ENCODE assay signal across 8 mouse cellular contexts in the genomic region with DNA sequence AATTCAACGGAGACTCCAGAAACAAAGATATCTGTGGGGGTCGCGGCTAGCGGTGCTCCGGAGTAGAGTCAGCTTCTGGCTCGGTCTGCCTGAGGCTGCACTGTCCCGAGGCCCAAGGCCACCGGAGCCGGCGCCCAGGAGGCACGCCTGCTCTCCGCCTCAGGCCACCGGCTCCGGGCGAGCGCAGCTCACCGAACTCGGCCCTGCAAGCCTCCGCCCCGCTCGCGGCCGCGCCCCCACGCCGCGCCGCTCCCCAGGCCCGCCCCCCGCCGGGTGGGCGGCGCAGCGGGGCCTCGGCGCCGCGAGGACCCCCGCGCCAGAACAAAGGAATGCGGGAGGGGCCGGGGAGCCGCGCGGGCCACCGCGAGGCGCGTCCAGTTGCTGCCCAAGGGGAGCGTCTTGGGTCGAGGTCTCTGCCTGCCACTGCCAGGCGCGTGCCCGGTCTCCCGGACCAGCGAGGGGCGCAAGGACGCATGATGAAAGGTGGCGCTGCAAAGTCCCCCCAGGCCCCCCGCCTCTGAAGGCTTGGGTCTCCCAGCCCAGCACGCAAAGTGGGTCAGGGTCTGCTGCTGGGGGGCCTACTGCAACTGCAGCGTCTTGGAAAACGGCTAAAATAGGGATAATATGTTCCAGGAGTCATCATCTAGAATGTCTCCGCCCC. TPM values are rescaled to one million over a fixed set of nuclear protein-coding genes. Genes with fewer than 3 reads are reported as not detected.
DNase-seq lines count a peak whose midpoint lies in the region; ATAC-seq and TF ChIP-seq lines count a peak whose summit lies in the region.

No protein-coding gene starts in this region.

- DNase-seq in left cerebral cortex, postnatal 36 days (ENCODE audit: low spot score in 2 of 2), result peak; percentile 35 to 63
- DNase-seq in left cerebral cortex, adult 11 months (ENCODE audit: low spot score), result no peak
- peak; percentile 65 to 71 for DNase-seq in cerebellum, postnatal 10 days
- peak; percentile 52 for DNase-seq in gastrocnemius, postnatal 14 days
- DNase-seq in lung, adult 2 months, result peak; percentile 46
- DNase-seq in ovary, postnatal 36 days (ENCODE audit: low spot score), result peak; percentile 68
- DNase-seq in spleen, postnatal 4 days (ENCODE audit: low spot score in 2 of 2), result no peak

- H3K9ac ChIP-seq in intestine, postnatal 0 days (ENCODE audit: low read depth, low read length), result peak overlapping the region; percentile 45

- ATAC-seq in intestine, postnatal 0 days, result no peak

- no peak for TF ChIP-seq POLR2A in lung, adult 2 months (IDR thresholded peaks at IDR 0.05; ENCODE audit: borderline replicate concordance, extremely low read depth, low read depth, low read length)

- peak overlapping the region; percentile 15 for H3K27ac ChIP-seq in intestine, postnatal 0 days (ENCODE audit: low read depth, low read length)

- peak overlapping the region; percentile 98 for H3K4me2 ChIP-seq in intestine, postnatal 0 days (replicated peaks; ENCODE audit: low read depth)

- TF ChIP-seq CTCF in intestine, postnatal 0 days (IDR thresholded peaks at IDR 0.05; ENCODE audit: low read depth), result no peak
- TF ChIP-seq CTCF in lung, adult 2 months (IDR thresholded peaks at IDR 0.05; ENCODE audit: insufficient read depth, low read length), result no peak

- under 1% methylated on average over 64 of the region's 64 CpGs for WGBS in intestine, postnatal 0 days
- 2% methylated on average over 63 of the region's 64 CpGs for WGBS in lung, adult 2 months

- no peaks in the 10 kb centered on the region for H3K36me3 ChIP-seq in intestine, postnatal 0 days (ENCODE audit: control insufficient read depth, insufficient read depth)

- H3K4me3 ChIP-seq in intestine, postnatal 0 days (ENCODE audit: low read depth, low read length), result peak overlapping the region; percentile 97
- H3K4me3 ChIP-seq in lung, adult 2 months (replicated peaks; ENCODE audit: extremely low read depth, low read depth, low read length), result peak overlapping the region; percentile 18

- no peaks in the 10 kb centered on the region for H3K27me3 ChIP-seq in intestine, postnatal 0 days (replicated peaks; ENCODE audit: control insufficient read depth, insufficient read depth, low read length)

- H3K4me1 ChIP-seq in intestine, postnatal 0 days (replicated peaks; ENCODE audit: control insufficient read depth, insufficient read depth, low read length), result peaks cover 26% of the 10 kb centered on the region; the same call in 1 of the 2 replicates
- H3K4me1 ChIP-seq in lung, adult 2 months (ENCODE audit: control insufficient read depth, insufficient read depth, low read length), result peaks cover 6% of the 10 kb centered on the region; the same call in 1 of the 2 replicates

- no peaks in the 10 kb centered on the region for H3K9me3 ChIP-seq in intestine, postnatal 0 days (ENCODE audit: control insufficient read depth)

- intact Hi-C loops in left cerebral cortex, postnatal 36 days (cut with DNase I), result no loop called here
- intact Hi-C loops in gastrocnemius, postnatal 14 days (cut with DNase I; ENCODE audit: low total_unique reads), result no loop called here

RNA-seq across cellular contexts. Expression of gene Nfil3, which starts 2.4 kb away (rescaled TPM):
- 10 to 100 TPM; 13.3 to 15.5 TPM for total RNA-seq in left cerebral cortex, postnatal 36 days (2021)
- total RNA-seq in gastrocnemius, postnatal 14 days (2021), result 10 to 100 TPM; 15.7 to 39.9 TPM
- 15.6 and 15.8 TPM in 2 replicates for polyA plus RNA-seq in intestine, postnatal 0 days (2015; fragmentation: Nextera tagmentation; extraction: Ambion mirVana)
- 2.6 and 4.5 TPM in 2 replicates for polyA plus RNA-seq in lung, adult 2 months (2012; rRNA removed)

RNA-seq across cellular contexts. Expression of gene Auh, which starts 49.0 kb away (rescaled TPM):
- total RNA-seq in left cerebral cortex, postnatal 36 days (2021), result 100 to 1,000 TPM in 1 of 2 experiments, 10 to 100 TPM in 1; 94.7 to 102 TPM
- 10 to 100 TPM; 47.4 to 65.3 TPM for total RNA-seq in gastrocnemius, postnatal 14 days (2021)
- polyA plus RNA-seq in intestine, postnatal 0 days (2015; fragmentation: Nextera tagmentation; extraction: Ambion mirVana), result 45.0 and 46.4 TPM in 2 replicates
- 17.7 and 24.9 TPM in 2 replicates for polyA plus RNA-seq in lung, adult 2 months (2012; rRNA removed)

Comparison
In these comparisons a context has a peak if more than half of its experiments do, and no peak if none do; other contexts are left out.
1. DNase-seq: peak in left cerebral cortex, postnatal 36 days (2 of 2), cerebellum, postnatal 10 days (2 of 2), gastrocnemius, postnatal 14 days (single experiment), lung, adult 2 months (single experiment) and ovary, postnatal 36 days (single experiment); none in left cerebral cortex, adult 11 months (single experiment) and spleen, postnatal 4 days (0 of 2).